In genomic region chr7:125475601-125476251, GRCm38 (mm10) we compare ENCODE assay signal across 8 mouse cellular contexts. TPM values are rescaled to one million over a fixed set of nuclear protein-coding genes. Genes with fewer than 3 reads are reported as not detected.
A peak's percentile ranks its signal among the peaks of the same experiment; 100 is the strongest.
DNase-seq lines count a peak whose midpoint lies in the region; ATAC-seq lines count a peak whose summit lies in the region.

No protein-coding gene starts in this region.

- H3K4me1 ChIP-seq in intestine, embryonic 15.5 days (replicated peaks) = peaks cover 18% of the 10 kb centered on the region
- peaks cover 30% of the 10 kb centered on the region for H3K4me1 ChIP-seq in neural tube, embryonic 12.5 days

- no peak overlapping the region for H3K9ac ChIP-seq in intestine, embryonic 15.5 days
- 0 out of 2 replicates have a peak overlapping the region, but pooled peaks have one; percentile 14 for H3K9ac ChIP-seq in neural tube, embryonic 12.5 days

- H3K4me3 ChIP-seq in intestine, embryonic 15.5 days (replicated peaks) = no peak overlapping the region
- no peak overlapping the region for H3K4me3 ChIP-seq in neural tube, embryonic 12.5 days

- 60% methylated on average over 11 of the region's 11 CpGs for WGBS in intestine, embryonic 15.5 days
- WGBS in neural tube, embryonic 12.5 days = 59% methylated on average over 11 of the region's 11 CpGs

- ATAC-seq in CD4-positive, CD25-positive, alpha-beta regulatory T cell, adult 4 months = no peak
- 0 out of 2 replicates have a peak, but pooled peaks have one; percentile 5 for ATAC-seq in intestine, embryonic 15.5 days
- ATAC-seq in neural tube, embryonic 12.5 days (ENCODE audit: low FRiP score, low read depth) = peak; percentile 35; the same call in 1 of the 2 replicates

- H3K9me3 ChIP-seq in intestine, embryonic 15.5 days = no peaks in the 10 kb centered on the region
- H3K9me3 ChIP-seq in neural tube, embryonic 12.5 days = no peaks in the 10 kb centered on the region

- no peak overlapping the region for H3K4me2 ChIP-seq in intestine, embryonic 15.5 days (replicated peaks)
- H3K4me2 ChIP-seq in neural tube, embryonic 12.5 days (replicated peaks) = no peak overlapping the region

- peak; percentile 44 for DNase-seq in CD4-positive, CD25-positive, alpha-beta regulatory T cell, adult 2 months (ENCODE audit: low read depth, low spot score)
- peak; percentile 37 for DNase-seq in thymus, postnatal 14 days
- DNase-seq in thymus, postnatal 36 days = no peak
- no peak for DNase-seq in left cerebral cortex, adult 18-20 months (ENCODE audit: low spot score in 2 of 2)
- no peak for DNase-seq in right cerebral cortex, adult 18-20 months

- H3K36me3 ChIP-seq in intestine, embryonic 15.5 days = no peaks in the 10 kb centered on the region
- peaks cover 11% of the 10 kb centered on the region for H3K36me3 ChIP-seq in neural tube, embryonic 12.5 days

- peak overlapping the region; percentile 66 for H3K27ac ChIP-seq in intestine, embryonic 15.5 days
- peak overlapping the region; percentile 32; the same call in 1 of the 2 replicates for H3K27ac ChIP-seq in neural tube, embryonic 12.5 days

- no peaks in the 10 kb centered on the region for H3K27me3 ChIP-seq in intestine, embryonic 15.5 days (replicated peaks)
- H3K27me3 ChIP-seq in neural tube, embryonic 12.5 days (replicated peaks) = no peaks in the 10 kb centered on the region

RNA-seq across cellular contexts. Expression of gene Nsmce1, which starts 15.7 kb away (rescaled TPM):
- 100 to 1,000 TPM; 116 to 118 TPM for polyA plus RNA-seq in CD4-positive, CD25-positive, alpha-beta regulatory T cell, adult 4 months (2017; shearing (Covaris generic))
- 120 TPM in 2 replicates for polyA plus RNA-seq in intestine, embryonic 15.5 days (2015; fragmentation: Nextera tagmentation; extraction: Ambion mirVana)
- polyA plus RNA-seq in neural tube, embryonic 12.5 days (2016; fragmentation: Nextera tagmentation; extraction: Ambion mirVana) = 98.8 and 108 TPM in 2 replicates
- 10 to 100 TPM; 12.1 to 13.4 TPM for total RNA-seq in left cerebral cortex, adult 18-20 months (2021)

RNA-seq across cellular contexts. Expression of gene Kdm8, which starts 31.2 kb away (rescaled TPM):
- polyA plus RNA-seq in CD4-positive, CD25-positive, alpha-beta regulatory T cell, adult 4 months (2017; shearing (Covaris generic)) = 10 to 100 TPM in 1 of 2 experiments, 1 to 10 TPM in 1; 4.5 to 10.9 TPM
- 9.0 and 10.0 TPM in 2 replicates for polyA plus RNA-seq in intestine, embryonic 15.5 days (2015; fragmentation: Nextera tagmentation; extraction: Ambion mirVana)
- polyA plus RNA-seq in neural tube, embryonic 12.5 days (2016; fragmentation: Nextera tagmentation; extraction: Ambion mirVana) = 9.2 and 10.1 TPM in 2 replicates
- 1 to 10 TPM; 4.5 TPM for total RNA-seq in left cerebral cortex, adult 18-20 months (2021)

Comparison
In these comparisons a context has a peak if more than half of its experiments do, and no peak if none do; other contexts are left out.
1. DNase-seq: peak in CD4-positive, CD25-positive, alpha-beta regulatory T cell, adult 2 months (single experiment) and thymus, postnatal 14 days (single experiment); none in thymus, postnatal 36 days (0 of 2), left cerebral cortex, adult 18-20 months (0 of 2) and right cerebral cortex, adult 18-20 months (single experiment).